Mouse (Mus musculus) testis, adult 2 months (tissue): ENCODE results near the gene Cbwd1.

Experiments used
- CTCF ChIP-seq: fragments of 200-500 bp; IDR thresholded peaks from 2 replicates; pipeline ENCODE4 v1.5.1; 2012; ENCODE audit warnings: low read depth, mild to moderate bottlenecking, inconsistent platforms, low read length, moderate library complexity; ENCODE audit not compliant: control insufficient read depth, insufficient read depth, insufficient replicate concordance
- POLR2A ChIP-seq: fragments of 200-500 bp; IDR thresholded peaks from 2 replicates; pipeline ENCODE4 v1.6.1; 2012; ENCODE audit warnings: low read depth, mild to moderate bottlenecking, inconsistent platforms, low read length, moderate library complexity; ENCODE audit not compliant: control insufficient read depth

DNA sequence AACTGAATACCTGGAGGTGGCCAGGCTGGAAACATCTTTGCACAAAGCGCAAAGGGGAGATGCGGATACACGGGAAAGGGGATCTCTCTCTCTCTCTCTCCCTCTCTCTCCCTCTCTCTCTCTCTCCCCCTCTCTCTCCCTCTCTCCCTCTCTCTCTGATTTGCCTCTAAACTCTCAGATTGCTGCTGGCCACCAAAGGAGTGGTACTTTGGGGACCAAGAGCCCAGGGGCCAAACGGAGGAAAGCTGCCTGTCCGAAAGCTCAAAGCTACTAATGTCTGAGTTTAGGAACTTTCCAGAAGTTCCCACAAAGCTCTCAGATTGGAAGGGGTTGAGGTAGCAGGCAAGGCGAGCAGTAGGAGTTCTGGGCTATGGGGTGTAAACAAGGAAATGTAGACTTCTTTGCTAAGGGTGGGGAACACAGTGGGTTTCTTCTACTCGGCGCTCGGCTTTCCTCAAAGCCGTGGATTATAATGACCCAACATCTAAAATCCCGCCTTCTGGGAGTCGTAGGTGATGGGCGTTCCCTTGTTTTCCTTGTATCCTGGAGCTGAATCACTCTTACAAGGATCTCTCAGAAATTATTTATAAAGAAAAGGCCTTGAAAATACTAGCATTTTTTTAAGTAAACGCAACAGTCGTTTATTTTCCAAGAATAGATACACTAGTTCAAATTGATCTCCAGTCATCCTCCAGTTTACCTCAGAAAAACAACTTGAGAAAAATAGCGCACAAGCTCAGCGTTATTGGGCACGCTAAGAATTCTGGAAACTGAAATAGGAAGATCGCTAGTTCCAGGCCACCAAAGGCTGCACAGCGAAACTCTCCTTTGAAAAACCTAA, 63.3 kb downstream of the Cbwd1 start:
- TF ChIP-seq CTCF, result no peak
- TF ChIP-seq POLR2A, result no peak
